Mouse (Mus musculus): Measurements from ENCODE around the gene Mcm3ap.

The Mcm3ap gene

DNA sequence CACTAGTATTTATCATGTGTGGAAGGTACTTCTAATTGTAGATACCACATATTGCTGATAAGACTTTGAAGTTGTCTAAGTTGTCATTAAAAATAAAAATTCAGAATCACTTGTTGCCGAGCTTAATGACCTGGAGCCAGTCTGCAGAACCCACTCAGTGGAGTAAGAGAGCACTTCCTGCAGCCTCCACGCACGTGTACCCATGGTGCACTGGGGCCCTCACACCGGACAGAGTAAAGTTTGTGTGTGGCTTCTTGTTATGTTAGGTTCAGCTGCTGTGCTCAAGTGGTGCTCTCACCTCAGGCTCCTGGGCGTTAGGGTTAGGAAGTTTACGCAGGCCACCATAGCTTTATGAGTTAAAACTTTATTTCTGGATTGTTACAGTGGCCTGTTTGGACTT lies 26.8 kb downstream of the Mcm3ap start:
- DNase-seq (ENCODE audit: low read depth, low spot score), result no peak

GRCm38 (mm10) chr10:76496366-76496765 lies 27.6 kb downstream of the Mcm3ap start:
- DNase-seq (ENCODE audit: low read depth, low spot score), result no peak

DNA sequence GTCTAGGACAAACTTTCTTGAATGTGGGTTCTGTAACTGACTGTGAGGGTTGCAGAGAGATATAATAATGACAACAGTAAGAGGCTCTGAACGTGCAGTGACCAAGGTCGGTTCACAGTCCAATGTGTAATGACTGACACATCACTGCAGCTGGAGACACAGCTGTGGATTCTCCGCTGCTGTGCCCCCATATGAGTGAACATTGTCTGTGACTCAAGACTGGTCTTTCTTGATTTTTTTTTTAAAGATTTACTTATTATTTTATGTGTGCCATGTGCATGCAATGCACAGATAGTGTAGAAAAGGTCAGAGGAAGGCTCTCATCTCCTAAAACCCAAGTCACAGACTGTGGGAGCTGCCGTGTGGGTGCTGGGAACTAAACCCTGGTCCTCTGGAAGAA lies 28.8 kb downstream of the Mcm3ap start:
- DNase-seq (ENCODE audit: low read depth, low spot score), result no peak

DNA sequence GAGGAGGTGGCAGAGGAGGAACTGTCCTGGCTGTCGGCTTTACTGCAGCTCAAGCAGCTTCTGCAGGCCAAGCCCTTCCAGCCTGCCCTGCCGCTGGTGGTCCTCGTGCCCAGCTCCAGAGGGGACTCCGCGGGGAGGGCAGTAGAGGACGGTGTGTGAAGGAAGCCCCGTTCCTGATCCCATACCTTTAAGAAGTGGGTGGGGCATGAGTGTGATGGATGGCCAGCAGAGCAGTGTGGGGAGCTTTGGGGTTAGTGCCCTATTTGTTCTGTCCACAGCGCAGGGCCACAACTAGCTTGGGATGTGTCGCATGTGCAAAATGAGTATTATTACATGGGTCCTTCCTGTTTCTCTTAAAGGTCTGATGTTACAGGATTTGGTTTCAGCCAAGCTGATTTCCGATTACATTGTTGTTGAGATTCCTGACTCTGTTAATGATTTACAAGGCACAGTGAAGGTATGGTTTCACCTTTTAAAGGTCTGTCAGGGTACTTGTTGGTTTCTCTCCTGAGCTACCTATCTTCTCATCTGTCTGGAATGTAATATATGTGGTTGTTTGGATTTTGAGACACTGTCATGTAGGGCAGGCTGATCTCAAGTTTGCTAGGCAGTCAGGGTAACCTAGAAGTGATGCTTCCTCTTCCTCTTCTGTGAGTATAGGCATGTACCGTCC lies 35.7 kb downstream of the Mcm3ap start:
- DNase-seq (ENCODE audit: low read depth, low spot score), result no peak

DNA sequence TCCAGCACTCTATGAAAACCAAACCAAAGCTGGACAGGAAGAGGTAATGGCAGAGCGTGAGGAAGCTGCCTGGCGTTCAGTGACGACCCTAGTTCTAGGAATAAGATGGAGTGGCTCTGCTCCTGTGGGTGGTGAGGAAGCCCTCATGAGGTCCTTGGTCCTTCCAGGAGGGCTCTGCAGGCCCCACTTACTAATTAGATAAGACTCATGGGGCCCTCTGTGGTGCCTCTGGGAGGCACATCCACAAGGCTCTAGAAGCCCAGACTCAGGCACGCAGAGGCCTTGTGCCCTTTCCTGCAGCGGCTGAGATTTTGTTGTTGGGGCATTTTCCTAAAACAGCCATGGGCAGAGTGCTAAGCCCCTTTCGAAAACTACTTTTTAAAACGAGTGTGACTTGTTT lies 37.1 kb downstream of the Mcm3ap start:
- DNase-seq (ENCODE audit: low read depth, low spot score), result no peak

DNA sequence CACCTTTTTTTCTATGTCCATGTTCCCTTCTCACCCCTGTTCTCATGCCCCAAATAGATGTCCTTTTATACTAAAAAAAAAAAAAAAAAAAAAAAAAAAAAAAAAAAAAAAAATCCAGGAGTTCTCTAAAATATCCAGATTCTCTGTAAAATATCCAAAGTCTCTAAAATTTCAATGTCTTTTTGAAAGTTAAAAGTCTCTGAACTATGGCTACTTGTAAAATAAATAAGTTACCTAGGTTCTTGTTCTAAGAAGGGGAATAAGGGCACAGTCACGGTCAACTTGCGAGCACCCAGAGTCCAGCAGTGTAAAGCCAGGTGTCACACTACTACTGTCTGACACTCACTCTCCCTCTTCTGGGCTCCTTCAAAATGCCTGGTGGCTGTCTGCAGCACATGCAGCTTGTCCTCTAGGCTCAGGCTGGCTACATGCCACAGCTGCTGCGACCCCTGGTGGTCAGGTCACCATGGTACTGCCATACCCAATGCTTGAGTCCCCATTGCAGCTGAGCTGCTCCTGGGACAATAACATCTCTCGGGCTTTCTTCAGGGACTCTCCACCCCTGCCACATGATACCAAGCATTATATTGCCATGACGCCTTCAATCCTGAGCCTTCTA lies 44.3 kb downstream of the Mcm3ap start:
- peak; percentile 80 for DNase-seq (ENCODE audit: low read depth, low spot score)

GRCm38 (mm10) chr10:76530922-76531321 lies 62.2 kb downstream of the Mcm3ap start:
- no peak for DNase-seq (ENCODE audit: low read depth, low spot score)

- DNase-seq (ENCODE audit: low read depth, low spot score), result peak; percentile 93
Observed at GRCm38 (mm10) chr10:76531375-76531774, 62.6 kb downstream of the Mcm3ap start, which contains the start of gene Lss. TSS of gene Lss (plus strand) at chr10:76531588.

- DNase-seq (ENCODE audit: low read depth, low spot score), result no peak
Observed at GRCm38 (mm10) chr10:76531828-76532227, 63.1 kb downstream of the Mcm3ap start.

- no peak for DNase-seq (ENCODE audit: low read depth, low spot score)
Observed at GRCm38 (mm10) chr10:76535526-76535925, 66.8 kb downstream of the Mcm3ap start.

GRCm38 (mm10) chr10:76537619-76538018 lies 68.9 kb downstream of the Mcm3ap start:
- DNase-seq (ENCODE audit: low read depth, low spot score), result no peak

DNA sequence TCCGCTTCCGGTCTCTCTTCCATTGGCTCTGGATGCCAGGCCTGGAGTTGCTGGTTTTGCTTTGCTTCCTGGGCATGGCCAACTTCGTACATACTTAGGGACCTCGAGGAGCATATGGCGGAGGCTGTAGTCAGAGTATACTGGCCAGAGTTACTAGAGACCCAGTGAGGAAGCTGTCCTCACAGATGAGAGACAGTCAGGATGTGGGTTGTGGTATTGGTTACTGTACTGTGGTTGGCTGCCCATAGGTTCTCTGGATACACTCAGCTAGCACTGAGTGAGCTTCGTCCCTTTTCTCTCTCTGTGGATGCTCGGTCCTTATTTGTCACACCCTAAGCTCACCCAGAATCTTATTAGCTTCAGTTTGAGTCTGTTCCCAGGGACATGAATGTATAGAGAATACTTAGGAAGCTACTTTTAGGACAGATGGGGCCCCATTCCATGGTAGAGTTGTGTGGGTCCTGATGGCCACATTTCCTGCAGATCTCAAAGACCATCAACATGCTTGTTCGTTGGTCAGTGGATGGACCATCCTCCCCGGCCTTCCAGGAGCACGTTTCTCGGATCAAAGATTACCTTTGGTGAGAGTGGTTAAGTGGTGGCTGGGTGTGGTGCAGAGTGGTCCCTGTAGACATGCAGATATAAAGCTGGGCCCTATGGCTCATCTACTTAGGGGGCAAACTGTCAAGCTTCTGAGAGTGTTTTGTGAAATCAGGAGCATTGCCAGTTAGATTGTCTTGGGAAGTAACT lies 72.8 kb downstream of the Mcm3ap start:
- DNase-seq (ENCODE audit: low read depth, low spot score), result no peak

- DNase-seq (ENCODE audit: low read depth, low spot score), result no peak
Observed at GRCm38 (mm10) chr10:76542636-76543375, 74.1 kb downstream of the Mcm3ap start.

GRCm38 (mm10) chr10:76546566-76546965 lies 77.8 kb downstream of the Mcm3ap start:
- no peak for DNase-seq (ENCODE audit: low read depth, low spot score)

DNA sequence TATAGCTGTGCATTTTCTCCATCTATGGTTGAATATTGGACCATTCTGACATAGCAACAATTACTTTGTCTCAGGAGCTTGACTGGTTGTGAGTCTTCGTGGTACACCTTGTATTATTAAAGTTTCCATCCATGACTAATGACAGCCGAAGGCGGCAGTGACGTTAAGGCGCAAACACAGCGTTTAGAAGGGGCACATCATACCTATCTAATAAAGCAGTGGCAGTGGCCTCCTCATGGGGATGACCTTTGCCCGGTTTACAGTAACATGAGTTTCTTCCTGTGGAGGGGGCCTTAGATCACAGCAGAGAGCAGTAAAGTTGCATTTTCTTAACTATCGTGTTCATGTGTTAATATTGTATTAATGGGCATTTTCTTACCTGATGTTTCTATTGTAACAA lies 79.5 kb downstream of the Mcm3ap start:
- DNase-seq (ENCODE audit: low read depth, low spot score), result no peak

DNA sequence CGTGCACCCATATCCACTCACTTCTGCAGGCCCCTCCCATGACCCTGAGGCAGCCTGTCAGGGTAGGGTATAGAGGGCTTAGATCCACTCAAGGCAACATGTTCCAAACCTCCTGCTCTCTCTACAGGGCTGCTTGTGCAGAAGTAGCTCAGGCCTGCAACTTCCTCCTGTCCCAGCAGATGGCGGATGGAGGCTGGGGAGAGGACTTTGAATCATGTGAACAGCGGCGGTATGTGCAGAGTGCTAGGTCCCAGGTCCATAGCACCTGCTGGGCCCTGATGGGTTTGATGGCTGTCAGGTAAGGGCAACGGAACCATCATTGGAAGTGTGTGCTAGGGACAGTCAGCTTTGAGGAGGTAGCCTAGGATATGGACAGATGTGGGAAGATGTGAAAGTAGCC lies 81.7 kb downstream of the Mcm3ap start:
- no peak for DNase-seq (ENCODE audit: low read depth, low spot score)

GRCm38 (mm10) chr10:76551556-76551955 lies 82.8 kb downstream of the Mcm3ap start:
- no peak for DNase-seq (ENCODE audit: low read depth, low spot score)

DNA sequence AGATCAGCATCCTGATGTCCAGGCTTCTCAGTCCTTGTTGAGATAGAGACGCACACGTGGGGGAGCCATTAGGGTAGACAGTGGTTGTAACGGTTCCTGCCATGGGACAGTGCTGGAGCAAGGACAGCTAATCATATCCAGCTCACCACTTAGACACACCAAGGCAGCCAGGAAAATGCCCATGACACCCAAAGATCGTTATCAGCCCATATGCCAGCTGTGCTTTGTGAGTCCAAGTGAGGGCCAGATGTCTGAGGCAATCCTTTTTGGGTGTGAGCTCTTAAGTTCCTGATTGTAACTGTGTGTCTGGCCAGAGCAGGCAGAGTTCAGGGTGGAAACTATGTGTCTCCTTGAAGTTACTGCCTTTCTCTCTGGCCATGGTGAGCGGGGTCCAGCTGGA lies 85.3 kb downstream of the Mcm3ap start:
- no peak for DNase-seq (ENCODE audit: low read depth, low spot score)

- no peak for DNase-seq (ENCODE audit: low read depth, low spot score)
Observed at GRCm38 (mm10) chr10:76561972-76562371, 93.2 kb downstream of the Mcm3ap start, which contains the start of gene Spatc1l. TSS of gene Spatc1l (plus strand) at chr10:76562272.

Data from WW6 (cell line).